Mouse (Mus musculus): Measurements from ENCODE around the gene Cbfa2t3. TPM values are rescaled to one million over a fixed set of nuclear protein-coding genes. Genes with fewer than 3 reads are reported as not detected.
A peak's percentile ranks its signal among the peaks of the same experiment; 100 is the strongest.

The Cbfa2t3 gene
- polyA plus RNA-seq, 1 experiment from 2014 or later, result 3.6 TPM

DNA sequence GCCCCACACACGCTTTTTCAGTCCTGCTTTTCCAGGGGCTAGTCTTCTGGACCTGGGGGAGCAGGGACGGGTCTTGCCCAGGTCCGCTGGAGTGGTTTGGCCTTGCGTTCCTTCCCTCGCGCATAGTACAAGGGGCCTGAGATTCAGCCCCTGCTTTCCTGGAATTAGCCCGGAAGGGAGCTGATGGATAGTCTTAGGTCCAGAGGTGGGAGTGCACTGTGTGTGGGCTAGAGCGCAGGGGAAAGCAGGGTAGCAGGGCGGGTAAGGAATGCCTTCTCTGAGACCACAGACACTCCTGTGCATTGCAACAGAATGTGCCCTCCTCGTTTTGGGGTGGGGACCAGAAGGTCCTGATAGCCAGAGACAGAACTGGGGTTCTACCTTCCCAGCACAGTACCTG is 121.8 kb downstream of the Cbfa2t3 start:
- Histone ChIP-seq H3K4me3 (replicated peaks) (peak overlapping the region; percentile 83), H3K9me3 (replicated peaks) (no peaks in the 10 kb centered on the region), H3K27me3 (no peaks in the 10 kb centered on the region), H3K9ac (0 out of 2 replicates have a peak overlapping the region, but pooled peaks have one; percentile 73), H3K4me1 (peaks cover 69% of the 10 kb centered on the region), H3K4me2 (peak overlapping the region; percentile 89), H3K36me3 (peaks cover 24% of the 10 kb centered on the region), H3K27ac (peak overlapping the region; percentile 87)
- WGBS, result 23% methylated on average over 10 of the region's 10 CpGs
- ATAC-seq (replicated peaks; ENCODE audit: low FRiP score), result peak; percentile 45

DNA sequence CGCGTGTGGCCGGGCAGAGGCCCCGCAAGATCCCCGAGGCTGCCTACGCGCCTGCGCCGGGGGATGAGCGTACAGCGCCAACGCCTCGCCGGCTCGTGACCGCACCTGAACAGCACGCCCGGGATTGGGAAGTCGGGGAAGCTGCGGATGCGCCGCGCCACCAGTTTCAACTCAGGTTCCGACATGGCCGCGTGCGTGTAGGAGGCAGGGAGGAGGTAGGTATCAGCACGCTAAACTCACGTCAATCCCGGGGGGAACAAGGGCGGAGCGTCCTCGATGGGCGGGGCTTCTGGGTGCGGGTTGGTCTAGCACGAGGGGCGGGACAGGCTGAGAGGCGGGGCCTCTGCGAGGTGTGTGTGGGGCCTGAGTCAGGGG is 122.3 kb downstream of the Cbfa2t3 start, which contains the start of gene Aprt:
Gene Aprt (minus strand): TSS at position 262 of the 375 bp plus-strand sequence.
- under 1% methylated on average over 39 of the region's 39 CpGs for WGBS
- H3K4me1 ChIP-seq, result peaks cover 69% of the 10 kb centered on the region
- peak within 1 kb of the TSS; percentile 87 for H3K27ac ChIP-seq
- ATAC-seq (replicated peaks; ENCODE audit: low FRiP score), result peak; percentile 87
- no peaks in the 10 kb centered on the region for H3K9me3 ChIP-seq (replicated peaks)
- H3K9ac ChIP-seq, result peak within 1 kb of the TSS; percentile 73
- H3K36me3 ChIP-seq, result peaks cover 29% of the 10 kb centered on the region
- peak within 1 kb of the TSS; percentile 83 for H3K4me3 ChIP-seq (replicated peaks)
- H3K4me2 ChIP-seq, result peak within 1 kb of the TSS; percentile 89
- H3K27me3 ChIP-seq, result no peaks in the 10 kb centered on the region

DNA sequence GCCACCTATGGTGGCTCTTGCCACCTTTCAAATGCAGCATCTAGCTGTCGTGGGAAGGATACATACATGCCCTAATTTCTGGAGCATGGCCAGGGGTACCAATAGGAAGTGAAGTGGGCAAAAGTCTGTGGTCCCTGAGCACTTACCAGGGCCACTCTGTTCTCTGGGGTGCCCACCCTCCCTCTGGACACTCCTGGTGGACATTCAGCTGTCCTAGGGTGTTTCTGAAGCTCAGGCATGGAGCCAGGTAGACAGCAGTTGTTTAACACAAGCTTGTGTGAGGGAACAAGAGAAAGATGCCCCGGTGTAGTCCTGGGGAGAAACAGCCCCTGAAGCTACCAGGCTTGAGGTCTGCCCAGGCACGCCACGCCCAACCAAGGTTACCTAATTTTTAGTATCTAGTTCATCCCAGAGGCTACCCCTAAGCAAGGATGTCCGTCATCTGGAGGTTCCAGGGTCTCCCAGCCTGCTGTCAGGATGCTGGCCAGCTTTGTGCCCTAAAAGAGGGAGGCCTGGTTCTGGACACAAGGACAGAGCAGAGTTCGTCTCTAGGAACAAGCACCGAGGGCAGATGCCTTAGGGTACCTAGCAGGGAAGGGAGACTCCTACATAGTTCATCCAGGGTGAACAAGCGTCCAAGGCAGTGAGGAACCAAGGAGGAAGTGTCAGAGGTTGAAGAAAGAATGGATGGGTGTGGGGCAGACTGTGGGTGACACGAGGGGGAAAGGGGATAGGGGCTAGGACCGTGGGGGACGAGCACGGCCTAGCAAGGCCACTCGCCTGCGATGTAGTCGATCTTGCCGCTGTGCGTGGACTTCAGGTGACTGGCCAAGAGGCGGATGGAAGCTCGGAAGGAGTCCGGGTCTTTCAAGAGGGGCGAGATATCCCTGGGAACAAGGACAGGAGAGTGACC is 122.9 kb downstream of the Cbfa2t3 start:
- peak overlapping the region; percentile 83 for H3K4me3 ChIP-seq (replicated peaks)
- H3K9me3 ChIP-seq (replicated peaks), result no peaks in the 10 kb centered on the region
- peak; percentile 7 for ATAC-seq (replicated peaks; ENCODE audit: low FRiP score)
- H3K36me3 ChIP-seq, result peaks cover 35% of the 10 kb centered on the region
- peak overlapping the region; percentile 87 for H3K27ac ChIP-seq
- H3K27me3 ChIP-seq, result no peaks in the 10 kb centered on the region
- H3K9ac ChIP-seq, result peak overlapping the region; percentile 73
- H3K4me2 ChIP-seq, result peak overlapping the region; percentile 89
- H3K4me1 ChIP-seq, result peaks cover 69% of the 10 kb centered on the region
- 18% methylated on average over 21 of the region's 21 CpGs for WGBS

DNA sequence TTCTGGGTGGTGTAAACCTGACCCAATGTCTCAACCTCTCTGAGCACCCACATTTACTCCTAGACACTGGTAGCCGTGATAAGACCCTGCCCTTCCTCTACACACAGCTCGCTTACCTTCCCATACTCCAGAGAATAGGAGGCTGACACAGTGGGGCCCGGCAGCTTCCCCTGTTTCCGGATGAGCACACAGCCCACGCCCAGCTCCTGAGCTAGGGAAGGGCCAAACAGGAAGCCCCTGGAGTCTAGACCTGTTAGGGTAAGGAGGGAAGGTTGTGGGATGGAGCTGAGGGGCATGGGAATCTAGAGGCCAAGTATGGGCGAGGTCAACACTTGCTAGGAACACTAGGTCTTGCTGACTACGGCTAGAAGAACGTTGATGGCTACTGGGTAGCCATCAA is 123.6 kb downstream of the Cbfa2t3 start:
- H3K27ac ChIP-seq, result peak overlapping the region; percentile 67
- WGBS, result 43% methylated on average over 8 of the region's 8 CpGs
- no peak for ATAC-seq (replicated peaks; ENCODE audit: low FRiP score)

More for the DNA sequence above, 123.6 kb downstream of the Cbfa2t3 start:
- Histone ChIP-seq H3K27me3 (no peaks in the 10 kb centered on the region), H3K4me3 (replicated peaks) (peak overlapping the region; percentile 83), H3K4me1 (peaks cover 67% of the 10 kb centered on the region), H3K9me3 (replicated peaks) (no peaks in the 10 kb centered on the region), H3K9ac (no peak overlapping the region), H3K4me2 (peak overlapping the region; percentile 89), H3K36me3 (peaks cover 42% of the 10 kb centered on the region)

Small RNA genes lying within 50 kb of the gene (microRNA-seq; reads per million reads assigned to microRNA genes)
- not detected for gene Mir6396

Other genes starting within 250 kb of the Cbfa2t3 start
- 0.34 and 0.78 TPM in 2 replicates for gene Snai3, start 238.4 kb downstream of the Cbfa2t3 start, polyA plus RNA-seq (2015; fragmentation: Nextera tagmentation; extraction: Ambion mirVana)
- gene Rnf166, start 223.0 kb downstream of the Cbfa2t3 start, polyA plus RNA-seq (2015; fragmentation: Nextera tagmentation; extraction: Ambion mirVana), result 37.7 and 39.8 TPM in 2 replicates
- 48.6 and 55.7 TPM in 2 replicates for gene Ctu2, start 223.0 kb downstream of the Cbfa2t3 start, polyA plus RNA-seq (2015; fragmentation: Nextera tagmentation; extraction: Ambion mirVana)
- 13.2 and 17.8 TPM in 2 replicates for gene Piezo1, start 147.8 kb downstream of the Cbfa2t3 start, polyA plus RNA-seq (2015; fragmentation: Nextera tagmentation; extraction: Ambion mirVana)
- 40.8 and 50.4 TPM in 2 replicates for gene Cdt1, start 131.1 kb downstream of the Cbfa2t3 start, polyA plus RNA-seq (2015; fragmentation: Nextera tagmentation; extraction: Ambion mirVana)
- 333 and 353 TPM in 2 replicates for gene Aprt, start 122.2 kb downstream of the Cbfa2t3 start, polyA plus RNA-seq (2015; fragmentation: Nextera tagmentation; extraction: Ambion mirVana)
- 14.0 and 16.0 TPM in 2 replicates for gene Galns, start 87.6 kb downstream of the Cbfa2t3 start, polyA plus RNA-seq (2015; fragmentation: Nextera tagmentation; extraction: Ambion mirVana)
- gene Trappc2l, start 87.5 kb downstream of the Cbfa2t3 start, polyA plus RNA-seq (2015; fragmentation: Nextera tagmentation; extraction: Ambion mirVana), result 51.8 and 54.8 TPM in 2 replicates
- 0.18 TPM in 1 of 2 replicates, not detected in the other for gene Pabpn1l, start 76.4 kb downstream of the Cbfa2t3 start, polyA plus RNA-seq (2015; fragmentation: Nextera tagmentation; extraction: Ambion mirVana)
- 18.1 and 21.0 TPM in 2 replicates for gene Acsf3, start 76.4 kb upstream of the Cbfa2t3 start, polyA plus RNA-seq (2015; fragmentation: Nextera tagmentation; extraction: Ambion mirVana)
- gene Cdh15, start 148.9 kb upstream of the Cbfa2t3 start, polyA plus RNA-seq (2015; fragmentation: Nextera tagmentation; extraction: Ambion mirVana), result 2.3 and 3.2 TPM in 2 replicates